Mouse (Mus musculus) liver, adult 2 months (tissue): Measurements from ENCODE around the gene Tinagl1.

Experiments used
- CTCF ChIP-seq: fragments of 200-500 bp; IDR thresholded peaks from 2 replicates; pipeline ENCODE4 v1.5.1; 2011; ENCODE audit warnings: low read depth, low read length, control low read depth
- POLR2A ChIP-seq: fragments of 200-500 bp; IDR thresholded peaks from 2 replicates; pipeline ENCODE4 v1.6.1; 2011; ENCODE audit warnings: low read length, control low read depth; ENCODE audit not compliant: insufficient read depth; ENCODE audit errors: extremely low read depth

DNA sequence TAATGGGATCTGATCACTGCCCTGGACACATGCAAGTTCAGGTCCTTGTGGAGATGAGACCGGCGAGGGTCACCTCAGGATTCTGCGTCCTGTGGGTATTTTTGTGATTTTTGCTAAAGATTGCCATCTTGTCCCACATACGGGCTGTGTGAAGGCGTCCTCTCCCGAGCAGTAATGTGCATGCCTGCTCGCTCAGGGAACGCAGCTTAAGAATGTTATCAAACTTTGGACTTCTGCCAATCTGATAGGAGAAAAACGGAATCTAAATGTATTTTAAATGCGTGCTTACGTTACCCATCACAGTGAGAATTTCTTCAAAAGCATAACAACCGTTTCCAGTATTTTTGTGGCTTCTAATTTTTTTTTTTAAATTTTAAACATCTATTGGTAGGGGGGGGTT, 12.0 kb upstream of the Tinagl1 start:
- TF ChIP-seq CTCF = no peak
- TF ChIP-seq POLR2A = no peak
